Mouse (Mus musculus): ENCODE data around the gene Synj2. TPM values are rescaled to one million over a fixed set of nuclear protein-coding genes. Genes with fewer than 3 reads are reported as not detected.
"Not testable (repeated sequence)": the region's sequence is repeated elsewhere in the genome, so short reads cannot be mapped to it uniquely, and the experiment has no call there.

The Synj2 gene
- total RNA-seq, 2 experiments from 2014 or later: 30.0 to 31.4 TPM

DNA sequence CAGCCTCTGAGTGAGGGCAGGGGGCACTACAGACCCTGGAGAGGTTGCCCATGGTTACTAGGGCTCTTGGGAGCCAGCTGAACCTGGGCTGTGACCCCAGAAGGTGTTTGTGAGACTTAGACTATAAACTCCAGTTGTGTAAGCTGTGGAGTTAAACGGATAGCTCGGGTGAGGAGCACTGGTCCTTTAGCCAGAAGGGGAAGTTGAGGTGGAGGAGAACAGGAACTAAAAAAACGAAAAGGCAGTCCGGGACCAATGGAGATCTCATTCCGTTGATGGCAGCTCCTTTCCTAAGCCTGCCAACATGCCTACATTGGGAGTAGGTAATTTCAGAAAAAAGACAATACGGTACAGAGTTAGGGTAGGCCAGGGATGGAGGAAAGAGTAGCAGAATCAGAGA is 60.3 kb downstream of the Synj2 start:
- DNase-seq: no peak

GRCm38 (mm10) chr17:6001836-6002235 is 60.8 kb downstream of the Synj2 start:
- DNase-seq: no peak

GRCm38 (mm10) chr17:6002563-6002962 is 61.5 kb downstream of the Synj2 start:
- no peak for DNase-seq

DNA sequence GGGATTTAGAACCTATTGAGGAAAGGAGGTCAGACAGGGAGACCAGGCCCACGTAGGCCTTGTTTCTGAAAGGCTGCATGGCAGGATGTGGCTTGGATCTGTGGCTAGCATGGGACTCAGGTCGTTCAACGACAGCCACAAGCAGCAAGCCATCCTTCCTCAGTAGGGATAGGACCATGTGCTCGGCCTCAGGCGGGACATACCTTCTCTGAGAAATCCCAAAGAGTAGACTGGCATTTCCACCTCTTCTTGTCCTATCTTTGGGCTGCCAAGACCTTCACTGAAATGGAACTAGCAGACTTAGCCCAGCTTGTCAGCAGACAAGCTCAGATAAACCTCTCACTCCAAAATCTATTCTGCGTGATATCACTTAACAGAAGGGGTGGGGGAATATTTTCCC is 62.6 kb downstream of the Synj2 start:
- DNase-seq: no peak

DNA sequence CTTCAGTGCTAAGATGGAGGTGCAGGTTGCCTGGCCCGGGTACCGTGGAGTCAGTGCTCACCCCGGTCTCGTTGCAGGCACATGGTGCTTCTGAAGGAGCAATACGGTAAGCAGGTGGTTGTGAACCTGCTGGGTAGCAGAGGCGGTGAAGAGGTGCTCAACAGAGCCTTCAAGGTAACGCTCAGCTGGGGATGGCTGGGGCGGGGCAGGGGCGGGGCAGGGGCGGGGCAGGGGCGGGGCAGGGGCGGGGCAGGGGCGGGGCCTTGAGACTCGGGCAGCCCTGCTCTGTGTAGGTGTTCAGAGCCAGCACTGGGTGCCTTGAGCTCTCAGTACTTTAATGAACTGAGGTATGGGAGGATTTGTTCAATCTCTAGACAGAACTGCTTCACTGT is 64.2 kb downstream of the Synj2 start:
- no peak for DNase-seq

GRCm38 (mm10) chr17:6005638-6006471 is 64.8 kb downstream of the Synj2 start:
- DNase-seq: no peak

DNA sequence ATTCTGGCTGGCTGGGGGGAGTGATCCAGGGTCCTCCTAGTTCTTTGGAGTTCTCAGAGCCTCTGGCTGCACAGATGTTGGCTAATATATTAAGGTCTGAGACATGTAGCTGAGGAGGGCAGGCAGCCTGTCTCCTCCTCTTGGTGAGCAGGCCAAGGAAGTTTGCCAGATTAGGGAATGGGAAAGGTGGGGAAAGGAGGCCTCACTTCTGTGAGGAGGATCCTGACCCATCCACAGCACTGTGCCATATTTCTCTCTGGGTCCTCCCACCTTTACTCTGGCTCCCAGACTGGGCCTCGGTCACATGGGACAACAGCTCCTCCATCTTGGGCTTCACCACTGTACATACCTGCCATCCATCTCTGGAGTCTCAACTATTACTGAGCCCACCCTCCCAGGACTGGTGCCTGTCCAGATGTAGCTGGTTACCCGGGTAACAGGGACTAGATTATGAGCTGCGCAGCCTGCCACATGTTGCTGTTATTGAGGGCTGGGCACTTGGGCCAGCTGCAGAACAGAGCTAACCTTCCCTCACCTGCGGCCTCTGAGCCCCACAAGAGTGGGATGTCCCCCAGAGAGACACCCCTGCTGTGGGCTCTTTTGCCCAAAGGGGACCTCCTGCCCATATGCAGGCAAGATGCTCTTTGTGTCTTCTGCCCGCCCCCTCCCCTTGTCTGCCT is 66.2 kb downstream of the Synj2 start:
- no peak for DNase-seq

GRCm38 (mm10) chr17:6007902-6008301 is 66.8 kb downstream of the Synj2 start:
- DNase-seq: no peak

GRCm38 (mm10) chr17:6008590-6008989 is 67.5 kb downstream of the Synj2 start:
- DNase-seq: no peak

- no peak for DNase-seq
Measured at GRCm38 (mm10) chr17:6009606-6010005, 68.5 kb downstream of the Synj2 start.

DNA sequence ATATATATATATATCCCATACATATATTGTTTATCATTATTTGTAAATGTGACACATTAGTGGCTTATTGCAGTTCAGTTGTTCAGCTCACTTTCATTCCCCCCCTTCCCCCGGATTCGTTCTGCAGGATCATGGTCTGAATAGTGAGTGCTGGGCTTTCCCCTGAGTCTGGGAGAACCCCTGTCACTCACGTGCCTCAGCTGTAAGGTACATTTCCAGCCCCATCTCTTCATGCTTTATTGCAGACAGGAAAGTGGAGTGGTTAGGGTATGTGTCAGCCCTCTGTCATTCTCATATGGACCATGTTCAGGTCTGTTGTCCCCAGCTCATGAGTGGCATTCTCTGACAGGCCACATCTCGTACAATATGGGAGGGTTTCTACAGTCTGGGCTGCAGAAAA is 72.0 kb downstream of the Synj2 start:
- DNase-seq: no peak

DNA sequence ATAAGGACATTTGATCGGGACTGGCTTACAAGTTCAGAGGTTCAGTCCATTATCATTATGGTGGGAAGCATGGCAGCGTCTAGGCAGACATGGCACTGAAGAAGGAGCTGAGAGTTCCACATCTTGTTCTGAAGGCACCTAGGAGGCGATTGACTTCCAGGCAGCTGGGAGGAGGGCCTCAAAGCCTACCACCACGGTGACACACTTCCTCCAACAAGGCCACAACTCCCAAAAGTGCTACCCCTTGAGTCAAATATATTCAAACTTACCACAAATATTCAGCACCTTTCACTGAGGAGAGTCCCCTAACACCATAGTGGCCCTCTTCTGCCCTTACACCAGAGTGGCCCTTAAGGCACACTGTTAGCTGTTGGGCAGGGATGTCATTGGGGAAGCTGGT is 73.9 kb downstream of the Synj2 start:
- no peak for DNase-seq

DNA sequence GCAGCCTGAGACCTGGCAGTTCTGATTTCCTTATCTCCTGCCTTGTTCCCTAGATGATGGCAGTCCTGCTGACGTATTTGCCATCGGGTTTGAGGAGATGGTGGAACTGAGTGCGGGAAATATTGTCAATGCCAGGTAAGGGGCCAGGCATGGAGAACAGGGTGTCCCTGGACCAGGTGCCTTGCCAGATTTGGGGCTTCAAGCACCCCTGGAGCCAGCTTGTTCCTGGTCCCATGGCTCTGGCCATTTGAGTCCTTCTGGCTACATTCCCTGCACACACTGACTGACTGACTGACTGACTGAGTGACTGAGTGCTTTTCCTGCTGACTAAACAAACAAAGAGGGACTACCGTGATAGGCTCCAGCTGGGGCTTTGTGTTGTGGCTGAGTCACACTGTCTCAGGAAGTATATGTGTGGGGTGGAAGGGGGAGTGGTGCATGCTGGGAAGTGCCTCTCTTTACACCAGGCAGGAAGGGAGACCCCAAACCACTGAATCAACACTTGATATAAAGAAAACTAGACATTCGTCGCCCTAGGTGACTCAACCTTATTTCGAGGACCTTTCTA is 75.2 kb downstream of the Synj2 start:
- DNase-seq: no peak

DNA sequence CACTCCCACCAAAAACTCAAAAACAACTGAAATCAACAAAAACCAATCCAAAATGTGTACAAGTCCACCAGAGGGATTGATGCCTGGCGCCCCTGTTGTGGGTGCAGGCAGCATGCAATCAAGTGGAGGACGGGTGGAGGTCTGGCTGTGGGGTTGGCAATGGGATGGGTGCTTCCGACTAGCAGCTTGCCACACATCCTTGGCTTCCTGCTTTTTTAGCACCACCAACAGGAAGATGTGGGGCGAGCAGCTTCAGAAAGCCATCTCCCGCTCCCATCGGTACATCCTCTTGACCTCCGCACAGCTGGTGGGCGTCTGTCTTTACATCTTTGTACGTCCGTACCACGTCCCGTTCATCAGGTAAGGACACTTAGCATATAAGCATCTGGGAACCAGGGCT is 76.2 kb downstream of the Synj2 start:
- DNase-seq: no peak

DNA sequence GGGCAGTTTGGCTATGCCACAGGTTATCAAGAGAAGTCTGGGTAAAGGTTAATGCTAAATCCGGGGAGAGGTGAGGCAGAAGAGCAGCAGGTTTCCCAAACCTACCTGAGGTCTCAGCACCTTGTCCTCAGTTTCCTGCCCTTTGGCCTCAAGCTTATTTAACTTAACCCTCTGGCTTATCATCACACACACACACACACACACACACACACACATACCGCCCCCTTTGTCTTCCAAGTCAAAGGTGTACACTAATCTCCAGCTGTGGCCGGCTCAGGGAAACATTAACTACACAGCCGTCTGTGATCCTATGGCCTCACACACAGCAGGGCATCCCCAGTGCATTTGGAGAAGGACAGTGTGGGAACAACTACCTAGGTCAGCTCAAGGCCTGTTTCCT is 77.3 kb downstream of the Synj2 start:
- DNase-seq: no peak

DNA sequence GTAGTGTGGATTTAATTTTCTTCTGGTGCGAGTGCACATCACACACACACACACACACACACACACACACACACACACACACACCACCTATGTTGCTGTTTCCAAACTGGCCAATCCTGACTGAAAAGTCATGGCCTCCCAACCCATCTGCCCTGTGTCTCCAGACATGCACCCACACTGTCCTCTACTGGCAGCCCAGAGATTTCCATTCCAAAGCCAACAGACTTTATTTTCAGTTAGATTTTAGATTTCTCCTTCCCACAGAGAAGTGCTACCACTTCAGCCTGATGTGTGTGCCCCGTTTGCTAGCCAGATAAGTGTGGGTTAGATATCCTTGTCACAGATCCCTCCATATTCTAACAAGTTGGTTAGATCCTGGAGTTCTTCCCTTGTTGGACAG is 78.7 kb downstream of the Synj2 start:
- DNase-seq: peak; percentile 39

GRCm38 (mm10) chr17:6020636-6021035 is 79.6 kb downstream of the Synj2 start:
- no peak for DNase-seq

DNA sequence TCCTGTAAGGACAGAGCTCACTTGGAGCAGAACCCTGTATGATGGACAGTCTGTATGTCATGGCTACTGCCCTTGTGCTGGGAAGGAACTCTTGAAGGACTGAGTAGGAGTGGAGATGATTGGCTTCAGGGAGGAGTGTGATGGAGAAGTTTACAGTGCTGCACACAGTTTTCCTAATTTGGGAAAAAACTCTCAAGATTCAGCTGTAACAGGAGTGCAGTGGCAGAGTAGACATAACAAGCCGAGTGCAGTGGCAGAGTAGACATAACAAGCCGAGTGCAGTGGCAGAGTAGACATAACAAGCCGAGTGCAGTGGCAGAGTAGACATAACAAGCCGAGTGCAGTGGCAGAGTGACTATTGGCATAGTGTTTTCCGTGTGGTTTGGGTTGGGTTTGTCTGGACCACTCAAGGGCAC is 80.3 kb downstream of the Synj2 start:
- DNase-seq: not testable (repeated sequence)

DNA sequence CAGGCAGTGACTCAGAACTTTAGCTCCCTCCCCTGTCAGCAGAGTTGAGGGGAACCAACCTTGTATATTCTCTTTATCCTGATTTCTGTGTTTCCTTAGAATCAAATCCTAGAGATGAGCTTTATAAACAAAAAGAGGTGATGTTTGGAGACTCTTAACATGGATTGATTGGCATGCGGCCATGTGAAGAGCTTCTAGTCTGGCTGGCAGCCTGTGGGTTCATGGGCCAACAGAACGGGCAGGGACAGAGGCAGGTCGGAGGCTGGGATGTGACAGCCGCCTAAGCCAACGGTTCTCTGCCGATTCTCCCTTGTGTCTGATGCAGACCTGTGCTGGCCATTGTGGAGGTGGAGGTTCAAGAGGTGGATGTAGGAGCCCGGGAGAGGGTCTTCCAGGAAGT is 84.8 kb downstream of the Synj2 start:
- DNase-seq: no peak

DNA sequence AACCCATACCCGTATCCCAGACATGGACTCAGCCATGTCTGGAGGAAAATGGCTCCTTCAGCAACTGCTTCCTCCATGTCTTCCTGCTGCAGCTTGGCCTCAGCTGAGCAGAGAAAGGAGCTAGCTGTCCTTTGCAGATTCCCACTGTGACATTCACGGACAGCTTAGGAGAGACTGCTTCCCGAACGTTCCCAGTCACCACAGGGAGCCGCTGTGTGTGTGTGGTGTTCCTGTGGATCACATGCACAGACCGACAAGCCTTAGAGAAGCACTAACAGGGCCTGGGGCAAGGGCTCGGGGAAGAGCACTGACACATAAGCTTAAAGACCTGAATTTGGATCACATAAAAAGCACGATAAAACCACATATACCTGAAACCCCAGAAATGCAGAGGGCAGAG is 94.6 kb downstream of the Synj2 start:
- DNase-seq: no peak

GRCm38 (mm10) chr17:6036458-6036857 is 95.4 kb downstream of the Synj2 start:
- DNase-seq: no peak

GRCm38 (mm10) chr17:6036872-6037271 is 95.8 kb downstream of the Synj2 start:
- DNase-seq: no peak

DNA sequence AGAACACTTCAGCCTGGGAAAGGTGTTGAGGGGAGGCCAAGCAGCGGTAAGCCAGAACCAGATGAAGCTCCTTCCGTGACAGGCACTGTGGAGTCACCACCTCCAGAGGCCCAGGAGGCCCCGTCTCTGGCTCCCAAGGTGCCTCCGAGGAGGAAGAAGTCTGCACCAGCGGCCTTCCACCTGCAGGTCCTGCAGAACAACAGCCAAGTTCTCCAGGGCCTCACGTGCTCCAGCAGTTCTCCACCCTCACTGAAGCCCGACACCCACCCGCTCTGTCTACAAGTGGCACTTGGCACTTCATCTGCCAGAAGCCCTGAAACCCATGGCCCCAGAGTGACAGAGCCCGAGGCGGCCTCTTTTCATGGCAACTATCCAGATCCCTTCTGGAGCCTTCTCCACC is 96.4 kb downstream of the Synj2 start:
- DNase-seq: no peak

- DNase-seq: no peak
Measured at GRCm38 (mm10) chr17:6052801-6053200, 111.7 kb downstream of the Synj2 start.

Measured in gastrocnemius, postnatal 10 days (tissue).